Mouse (Mus musculus) liver, embryonic 14.5 days (tissue): ENCODE measurements at regions not wholly inside any gene's neighbourhood (a gene's known extent, or its start where the extent isn't known, plus 50 kb on each side); places are given as distances from the start of the nearest gene placed in this dataset.

Experiments used
- CTCF ChIP-seq: IDR thresholded peaks from 2 replicates; pipeline ENCODE4 v1.5.1; 2016; ENCODE audit warnings: antibody characterized with exemption, low read depth, control low read depth
- EP300 ChIP-seq: IDR thresholded peaks from 2 replicates; pipeline ENCODE4 v1.6.1; 2016; ENCODE audit warnings: antibody characterized with exemption, low read depth

GRCm38 (mm10) chr13:44601024-44601423 lies 128.2 kb upstream of the Jarid2 start:
- TF ChIP-seq EP300 (no peak), CTCF (no peak)
